In genomic region chr5:116022658-116023200, GRCm38 (mm10) we compare ENCODE assay signal across 8 mouse cellular contexts. TPM values are rescaled to one million over a fixed set of nuclear protein-coding genes. Genes with fewer than 3 reads are reported as not detected.
DNase-seq lines count a peak whose midpoint lies in the region; ATAC-seq and TF ChIP-seq lines count a peak whose summit lies in the region.

No protein-coding gene starts in this region.

- peak overlapping the region; percentile 65 to 81 for H3K4me3 ChIP-seq in heart, embryonic 14.5 days (ENCODE audit: control insufficient read depth in 1 of 2, insufficient read depth in 1 of 2, low read depth in 1 of 2, low read length in 2 of 2)
- H3K4me3 ChIP-seq in E14TG2a.4 (replicated peaks; ENCODE audit: low read length) = peak overlapping the region; percentile 93
- no peak overlapping the region for H3K4me3 ChIP-seq in forebrain, postnatal 0 days (ENCODE audit: low read depth, low read length)
- H3K4me3 ChIP-seq in lung, postnatal 0 days (ENCODE audit: low read depth, low read length) = peak overlapping the region; percentile 76

- intact Hi-C loops in heart, postnatal 36 days (cut with DNase I) = loop anchor here (10.0 kb wide), 1 partner anchor 368 kb away; no protein-coding TSS in a partner anchor

- no peak for DNase-seq in heart, postnatal 36 days
- no peak for DNase-seq in forebrain, postnatal 0 days
- DNase-seq in lung, postnatal 0 days (ENCODE audit: low spot score) = peak; percentile 63
- no peak for DNase-seq in gastrocnemius, adult 8-10 months (ENCODE audit: low spot score in 2 of 2)
- DNase-seq in cerebellum, adult 18-20 months = no peak
- DNase-seq in urinary bladder, adult 2 months (ENCODE audit: low spot score) = no peak

- H3K27ac ChIP-seq in heart, embryonic 14.5 days (replicated peaks in 1 of 2; ENCODE audit: control insufficient read depth in 1 of 2, insufficient read depth in 1 of 2, low read depth in 2 of 2, low read length in 2 of 2) = no peak overlapping the region
- no peak overlapping the region for H3K27ac ChIP-seq in forebrain, postnatal 0 days (ENCODE audit: low read depth, low read length)
- H3K27ac ChIP-seq in lung, postnatal 0 days (ENCODE audit: low read length) = peak overlapping the region; percentile 90

- peaks cover 48% of the 10 kb centered on the region for H3K36me3 ChIP-seq in heart, embryonic 14.5 days (ENCODE audit: control insufficient read depth, insufficient read depth, low read length)
- H3K36me3 ChIP-seq in E14TG2a.4 (ENCODE audit: insufficient read depth, low read length) = peaks cover 50% of the 10 kb centered on the region
- peaks cover 46% of the 10 kb centered on the region for H3K36me3 ChIP-seq in forebrain, postnatal 0 days (ENCODE audit: insufficient read depth)
- peaks cover 32% of the 10 kb centered on the region for H3K36me3 ChIP-seq in lung, postnatal 0 days (ENCODE audit: insufficient read depth, low read length)

- H3K9ac ChIP-seq in heart, embryonic 14.5 days (ENCODE audit: low read length) = peak overlapping the region; percentile 86; the same call in 1 of the 2 replicates
- no peak overlapping the region for H3K9ac ChIP-seq in forebrain, postnatal 0 days
- H3K9ac ChIP-seq in lung, postnatal 0 days (replicated peaks; ENCODE audit: low read depth) = no peak overlapping the region; the same call in 1 of the 2 replicates

- H3K4me1 ChIP-seq in heart, embryonic 14.5 days (ENCODE audit: control insufficient read depth in 2 of 2, insufficient read depth in 2 of 2, low read length in 2 of 2) = peaks cover 22 to 46% of the 10 kb centered on the region in 2 experiments
- H3K4me1 ChIP-seq in E14TG2a.4 (replicated peaks; ENCODE audit: low read depth, low read length) = peaks cover 65% of the 10 kb centered on the region
- peaks cover 7% of the 10 kb centered on the region; the same call in 1 of the 2 replicates for H3K4me1 ChIP-seq in forebrain, postnatal 0 days (ENCODE audit: insufficient read depth)
- H3K4me1 ChIP-seq in lung, postnatal 0 days (ENCODE audit: insufficient read depth, low read depth, low read length) = no peaks in the 10 kb centered on the region; the same call in 1 of the 2 replicates

- TF ChIP-seq CTCF in E14TG2a.4 (conservative IDR thresholded peaks at IDR 0.05; ENCODE audit: low read length) = no peak
- TF ChIP-seq CTCF in forebrain, postnatal 0 days (IDR thresholded peaks at IDR 0.05; ENCODE audit: low read depth) = no peak
- no peak for TF ChIP-seq CTCF in lung, postnatal 0 days (IDR thresholded peaks at IDR 0.05)

- H3K9me3 ChIP-seq in heart, embryonic 14.5 days (ENCODE audit: control insufficient read depth, low read length) = no peaks in the 10 kb centered on the region
- H3K9me3 ChIP-seq in E14TG2a.4 (ENCODE audit: low read length) = no peaks in the 10 kb centered on the region
- no peaks in the 10 kb centered on the region for H3K9me3 ChIP-seq in forebrain, postnatal 0 days (ENCODE audit: low read length)
- no peaks in the 10 kb centered on the region for H3K9me3 ChIP-seq in lung, postnatal 0 days (ENCODE audit: low read length)

- H3K27me3 ChIP-seq in heart, embryonic 14.5 days (ENCODE audit: control insufficient read depth, insufficient read depth, low read length) = no peaks in the 10 kb centered on the region
- H3K27me3 ChIP-seq in E14TG2a.4 (ENCODE audit: insufficient read depth, low read length) = no peaks in the 10 kb centered on the region
- H3K27me3 ChIP-seq in forebrain, postnatal 0 days (ENCODE audit: insufficient read depth, low read length) = no peaks in the 10 kb centered on the region
- no peaks in the 10 kb centered on the region for H3K27me3 ChIP-seq in lung, postnatal 0 days (replicated peaks; ENCODE audit: insufficient read depth, low read length)

- peak overlapping the region; percentile 94 for H3K4me2 ChIP-seq in heart, embryonic 14.5 days (ENCODE audit: low read length)
- peak overlapping the region; percentile 93; the same call in 1 of the 2 replicates for H3K4me2 ChIP-seq in forebrain, postnatal 0 days (ENCODE audit: low read depth)
- H3K4me2 ChIP-seq in lung, postnatal 0 days (replicated peaks; ENCODE audit: low read depth, low read length) = peak overlapping the region; percentile 73

- TF ChIP-seq EP300 in lung, postnatal 0 days (IDR thresholded peaks at IDR 0.05) = no peak

- no peak for ATAC-seq in heart, embryonic 14.5 days (ENCODE audit: insufficient number of reproducible peaks, insufficient read depth, low FRiP score, low read depth)
- no peak for ATAC-seq in forebrain, postnatal 0 days
- ATAC-seq in lung, postnatal 0 days = no peak

- 82% methylated on average over 7 of the region's 7 CpGs for whole genome bisulfite sequencing in heart, embryonic 14.5 days
- WGBS in forebrain, postnatal 0 days = 84% methylated on average over 7 of the region's 7 CpGs
- 33% methylated on average over 7 of the region's 7 CpGs for WGBS in lung, postnatal 0 days

RNA-seq across cellular contexts. Expression of gene Prkab1, which starts 1.6 kb away (rescaled TPM):
- 38.0 and 40.5 TPM in 2 replicates for polyA plus RNA-seq in heart, embryonic 14.5 days (2014; fragmentation: Nextera tagmentation; extraction: Ambion mirVana)
- 10 to 100 TPM; 48.7 to 58.3 TPM for total RNA-seq in heart, postnatal 36 days (2021)
- 37.7 and 55.6 TPM in 2 replicates for total RNA-seq in forebrain, postnatal 0 days (2014; rRNA removed)
- 42.2 and 47.2 TPM in 2 replicates for polyA plus RNA-seq in forebrain, postnatal 0 days (2015; fragmentation: Nextera tagmentation; extraction: Ambion mirVana)
- 75.1 and 80.6 TPM in 2 replicates for polyA plus RNA-seq in lung, postnatal 0 days (2015; fragmentation: Nextera tagmentation; extraction: Ambion mirVana)
- 10 to 100 TPM in 3 of 4 experiments, 1 to 10 TPM in 1; 9.8 to 11.3 (median 10.7) TPM for total RNA-seq in gastrocnemius, adult 8-10 months (2022)
- polyA plus RNA-seq in urinary bladder, adult 2 months (2012; rRNA removed) = 104 and 109 TPM in 2 replicates
